Mouse (Mus musculus): ENCODE measurements around the gene Osbpl10. TPM values are rescaled to one million over a fixed set of nuclear protein-coding genes. Genes with fewer than 3 reads are reported as not detected.
A peak's percentile ranks its signal among the peaks of the same experiment; 100 is the strongest.

The Osbpl10 gene
- polyA plus RNA-seq, 1 experiment from 2014 or later, result 4.7 TPM

DNA sequence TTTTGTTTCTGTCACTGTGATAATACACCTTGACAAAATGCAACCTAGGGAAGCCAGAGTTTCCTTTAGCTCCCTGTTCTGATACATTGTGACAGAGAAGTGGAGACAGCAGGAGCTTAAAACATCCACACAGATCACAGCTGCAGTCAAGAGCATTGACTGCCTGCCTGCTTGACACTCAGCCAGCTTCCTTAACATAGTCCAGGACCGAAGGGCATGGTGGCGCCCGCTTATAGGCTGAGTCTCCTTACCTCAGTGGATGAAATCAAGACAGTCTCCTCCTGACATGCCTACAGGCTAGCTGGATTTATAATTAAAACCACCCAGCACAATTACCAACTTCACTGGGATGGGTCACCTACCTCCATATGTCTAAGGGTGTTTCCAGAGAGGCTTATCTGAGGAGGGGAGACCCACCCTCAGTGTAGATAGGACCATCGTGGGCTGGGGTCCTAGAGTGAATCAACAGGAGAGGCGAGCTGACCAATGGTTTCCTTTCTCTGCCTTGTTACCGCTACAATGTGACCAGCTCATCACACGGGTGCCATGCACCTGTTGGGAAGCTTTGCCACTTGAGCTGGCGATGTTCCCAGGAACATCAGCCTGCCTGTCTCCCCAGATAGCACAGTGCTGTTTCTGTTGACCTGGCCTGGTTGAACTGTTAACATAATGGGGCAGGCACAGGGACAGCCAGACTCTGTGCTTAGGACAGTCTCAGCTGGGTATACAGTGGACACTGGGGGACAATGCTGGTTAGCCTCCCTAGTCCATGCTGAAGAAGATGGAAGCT is 76.9 kb downstream of the Osbpl10 start:
- WGBS, result 73% methylated on average over 8 of the region's 8 CpGs
- Histone ChIP-seq H3K4me3 (no peak overlapping the region), H3K4me2 (no peak overlapping the region), H3K27ac (replicated peaks) (0 out of 2 replicates have a peak overlapping the region, but pooled peaks have one; percentile 37), H3K9me3 (no peaks in the 10 kb centered on the region), H3K27me3 (no peaks in the 10 kb centered on the region), H3K36me3 (no peaks in the 10 kb centered on the region), H3K4me1 (replicated peaks) (peaks cover 23% of the 10 kb centered on the region), H3K9ac (no peak overlapping the region)
- ATAC-seq (ENCODE audit: low FRiP score, low read depth), result peak; percentile 21; the same call in 1 of the 2 replicates

DNA sequence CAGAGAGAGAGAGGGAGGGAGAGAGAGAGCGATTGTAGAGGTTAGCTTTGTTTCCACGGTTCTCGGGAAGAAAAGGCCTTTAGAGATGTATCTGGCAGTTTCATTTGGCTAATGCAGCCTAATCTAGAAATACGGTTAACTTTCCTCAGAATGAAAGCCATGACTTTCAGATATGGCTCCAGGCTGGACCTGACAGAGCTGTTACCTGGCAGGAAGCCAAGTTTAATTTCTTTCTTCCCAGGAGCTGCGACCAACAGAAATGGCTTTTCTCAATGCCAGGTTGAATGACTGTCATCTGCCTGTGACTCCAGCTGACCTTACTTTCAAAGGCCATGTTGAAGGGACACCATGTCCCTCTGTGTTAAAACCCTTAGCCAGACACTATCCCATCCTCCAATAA is 80.4 kb downstream of the Osbpl10 start:
- Histone ChIP-seq H3K27ac (replicated peaks) (peak overlapping the region; percentile 43), H3K9ac (no peak overlapping the region), H3K9me3 (no peaks in the 10 kb centered on the region), H3K36me3 (no peaks in the 10 kb centered on the region), H3K4me2 (no peak overlapping the region), H3K27me3 (no peaks in the 10 kb centered on the region), H3K4me3 (no peak overlapping the region), H3K4me1 (replicated peaks) (peaks cover 23% of the 10 kb centered on the region)
- 21% methylated on average over 5 of the region's 5 CpGs for WGBS
- ATAC-seq (ENCODE audit: low FRiP score, low read depth), result no peak

DNA sequence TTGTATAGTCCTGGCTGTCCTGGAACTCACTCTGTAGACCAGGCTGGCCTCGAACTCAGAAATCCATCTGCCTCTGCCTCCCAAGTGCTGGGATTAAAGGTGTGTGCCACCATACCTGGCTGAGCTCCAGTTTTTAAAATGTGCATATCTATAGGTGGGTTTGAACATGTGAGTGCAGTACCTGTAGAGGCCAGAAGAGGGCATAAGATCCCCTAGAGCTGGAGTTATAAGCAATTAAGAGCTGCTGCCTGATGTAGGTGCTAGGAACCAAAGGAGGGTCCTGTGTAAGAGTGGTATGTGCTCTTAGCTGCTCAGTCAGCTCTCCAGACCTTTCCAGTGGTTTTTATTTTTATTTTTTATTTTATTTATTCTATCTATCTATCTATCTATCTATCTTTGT is 86.5 kb downstream of the Osbpl10 start:
- Histone ChIP-seq H3K4me3 (no peak overlapping the region), H3K4me1 (replicated peaks) (no peaks in the 10 kb centered on the region), H3K9ac (no peak overlapping the region), H3K27me3 (no peaks in the 10 kb centered on the region), H3K27ac (replicated peaks) (no peak overlapping the region), H3K36me3 (no peaks in the 10 kb centered on the region), H3K9me3 (no peaks in the 10 kb centered on the region), H3K4me2 (no peak overlapping the region)
- 96% methylated on average over 1 of the region's 1 CpGs for WGBS
- ATAC-seq (ENCODE audit: low FRiP score, low read depth), result no peak

DNA sequence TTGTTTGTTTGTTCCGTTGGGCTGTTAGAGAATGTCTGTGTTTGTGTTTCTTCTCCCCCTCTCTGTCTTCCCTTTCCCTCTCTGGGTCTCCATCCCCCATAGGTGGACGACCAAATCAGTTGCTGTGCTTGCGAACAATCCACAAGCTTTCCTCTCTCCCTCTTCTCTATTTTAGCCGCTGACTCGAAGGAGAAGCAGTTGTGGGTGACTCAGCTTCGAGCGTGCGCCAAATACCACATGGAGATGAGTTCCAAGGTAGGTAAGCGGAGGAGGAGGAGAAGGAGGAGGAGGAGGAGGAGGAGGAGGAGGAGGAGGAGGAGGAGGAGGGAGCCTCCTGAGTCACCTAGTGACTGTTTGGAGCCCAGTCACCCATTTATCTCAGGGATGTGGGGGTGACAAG is 88.7 kb downstream of the Osbpl10 start:
- Histone ChIP-seq H3K4me3 (no peak overlapping the region), H3K27me3 (no peaks in the 10 kb centered on the region), H3K4me1 (replicated peaks) (no peaks in the 10 kb centered on the region), H3K36me3 (no peaks in the 10 kb centered on the region), H3K27ac (replicated peaks) (no peak overlapping the region), H3K9me3 (no peaks in the 10 kb centered on the region), H3K9ac (no peak overlapping the region), H3K4me2 (no peak overlapping the region)
- 84% methylated on average over 8 of the region's 9 CpGs for WGBS
- no peak for ATAC-seq (ENCODE audit: low FRiP score, low read depth)

DNA sequence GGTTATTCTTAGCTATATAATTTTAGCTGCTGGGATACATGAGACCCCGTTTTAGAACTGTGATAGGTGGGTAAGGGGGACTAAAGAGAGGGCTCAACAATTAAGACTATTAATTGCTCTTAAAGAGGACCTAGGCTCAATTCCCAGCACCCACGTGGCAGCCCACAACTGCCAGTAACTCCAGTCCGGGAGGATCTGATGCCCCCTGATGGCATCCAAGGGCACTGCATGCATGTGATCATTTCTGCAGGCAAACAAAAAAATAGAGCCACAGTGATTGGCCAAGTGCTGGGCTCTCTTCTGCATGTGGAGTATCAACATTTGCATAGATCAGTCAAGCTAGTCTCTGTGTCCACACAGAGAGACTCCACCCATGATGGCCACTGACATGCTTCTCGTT is 96.8 kb downstream of the Osbpl10 start:
- no peak overlapping the region for H3K4me2 ChIP-seq
- H3K36me3 ChIP-seq, result no peaks in the 10 kb centered on the region
- no peak overlapping the region for H3K4me3 ChIP-seq
- ATAC-seq (ENCODE audit: low FRiP score, low read depth), result no peak
- H3K27me3 ChIP-seq, result no peaks in the 10 kb centered on the region
- 92% methylated on average over 4 of the region's 4 CpGs for WGBS
- no peaks in the 10 kb centered on the region for H3K4me1 ChIP-seq (replicated peaks)
- no peaks in the 10 kb centered on the region for H3K9me3 ChIP-seq
- no peak overlapping the region for H3K9ac ChIP-seq
- no peak overlapping the region for H3K27ac ChIP-seq (replicated peaks)

DNA sequence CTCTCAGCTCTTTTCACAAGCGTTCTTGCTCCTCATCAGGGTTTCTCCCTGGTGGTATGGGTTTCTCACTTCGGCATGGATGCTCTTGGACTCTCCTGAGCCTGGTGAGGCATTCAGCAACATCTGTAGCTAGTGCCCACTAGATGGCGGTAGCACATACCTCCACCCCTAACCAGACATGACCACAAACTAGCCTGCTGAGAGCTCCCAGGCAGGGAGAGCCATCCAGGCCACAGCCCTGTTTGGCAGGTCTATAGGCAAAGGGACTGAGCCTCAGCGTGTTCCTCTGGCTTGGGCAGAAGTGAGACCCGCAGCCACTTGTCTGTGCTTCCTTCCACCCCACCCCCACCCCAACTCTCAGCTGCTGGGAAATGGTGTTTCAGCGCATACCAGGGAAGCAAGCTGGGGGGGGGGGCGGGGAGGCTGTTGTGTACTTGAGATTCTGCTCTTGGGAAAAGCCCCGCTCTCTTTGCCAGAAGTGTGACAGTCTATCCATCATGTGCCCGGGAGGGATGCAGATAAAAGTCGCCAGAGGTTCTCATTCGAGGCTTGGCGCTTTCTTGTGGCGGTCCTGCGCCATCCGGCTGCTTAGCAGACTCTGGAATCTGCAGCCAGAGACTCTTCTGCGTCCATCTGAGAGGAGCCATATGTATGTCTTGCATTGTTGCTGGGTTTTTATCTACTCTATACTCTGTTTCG is 110.1 kb downstream of the Osbpl10 start:
- no peaks in the 10 kb centered on the region for H3K9me3 ChIP-seq
- H3K27me3 ChIP-seq, result no peaks in the 10 kb centered on the region
- WGBS, result 24% methylated on average over 17 of the region's 17 CpGs
- H3K4me3 ChIP-seq, result no peak overlapping the region
- peak overlapping the region; percentile 35 for H3K4me2 ChIP-seq
- peaks cover 4% of the 10 kb centered on the region; the same call in 1 of the 2 replicates for H3K36me3 ChIP-seq
- 0 out of 2 replicates have a peak overlapping the region, but pooled peaks have one; percentile 14 for H3K27ac ChIP-seq (replicated peaks)
- ATAC-seq (ENCODE audit: low FRiP score, low read depth), result peak; percentile 93
- H3K9ac ChIP-seq, result no peak overlapping the region
- H3K4me1 ChIP-seq (replicated peaks), result peaks cover 8% of the 10 kb centered on the region

DNA sequence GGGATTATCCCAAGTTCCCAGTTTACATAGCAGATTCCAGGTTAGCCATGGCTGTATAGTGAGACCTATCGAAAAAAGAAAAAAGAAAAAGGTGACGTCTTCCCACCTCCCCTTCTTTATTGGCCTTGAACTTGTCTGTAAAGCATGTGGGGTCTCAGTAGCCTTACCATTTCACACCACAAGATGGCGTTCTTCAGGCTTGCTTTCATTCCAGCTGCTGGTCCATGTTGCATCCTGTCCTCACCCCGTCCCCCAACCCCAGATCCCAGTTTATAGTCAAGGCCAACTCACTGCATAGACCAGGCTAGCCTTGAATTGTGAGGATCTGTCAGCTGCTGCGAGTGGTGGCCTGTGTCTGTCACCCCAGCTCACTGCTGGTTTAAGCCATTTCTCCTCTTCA is 111.3 kb downstream of the Osbpl10 start:
- H3K4me3 ChIP-seq, result no peak overlapping the region
- H3K9me3 ChIP-seq, result no peaks in the 10 kb centered on the region
- WGBS, result 78% methylated on average over 5 of the region's 5 CpGs

DNA sequence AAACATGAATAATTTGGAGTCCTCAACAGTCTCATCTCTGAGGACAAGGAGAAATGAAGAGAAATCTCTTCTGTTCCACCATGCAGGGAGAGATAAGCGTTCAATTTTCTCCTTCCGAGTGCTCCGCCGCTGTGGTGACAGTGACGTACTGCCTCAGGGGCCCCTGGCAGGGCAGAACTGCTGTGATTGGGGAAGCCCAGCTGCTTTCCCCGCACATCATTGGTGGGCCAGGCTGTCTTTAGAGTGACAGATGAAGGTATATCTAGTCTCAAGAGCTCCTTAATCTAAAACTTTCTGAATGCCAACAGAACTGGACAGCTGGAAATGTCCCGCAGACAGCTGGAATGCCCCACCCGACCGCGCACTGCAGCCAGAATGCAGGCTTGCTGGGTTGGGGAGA is 118.1 kb downstream of the Osbpl10 start:
- H3K27me3 ChIP-seq, result no peaks in the 10 kb centered on the region
- H3K9me3 ChIP-seq, result no peaks in the 10 kb centered on the region
- peaks cover 7% of the 10 kb centered on the region for H3K4me1 ChIP-seq (replicated peaks)
- WGBS, result 52% methylated on average over 10 of the region's 10 CpGs
- 0 out of 2 replicates have a peak overlapping the region, but pooled peaks have one; percentile 5 for H3K27ac ChIP-seq (replicated peaks)
- no peak overlapping the region for H3K4me3 ChIP-seq
- no peak overlapping the region for H3K9ac ChIP-seq
- no peak for ATAC-seq (ENCODE audit: low FRiP score, low read depth)
- H3K36me3 ChIP-seq, result no peaks in the 10 kb centered on the region
- H3K4me2 ChIP-seq, result peak overlapping the region; percentile 37

More for the DNA sequence above, 111.3 kb downstream of the Osbpl10 start:
- peaks cover 4% of the 10 kb centered on the region; the same call in 1 of the 2 replicates for H3K36me3 ChIP-seq
- H3K4me2 ChIP-seq, result no peak overlapping the region
- ATAC-seq (ENCODE audit: low FRiP score, low read depth), result no peak
- H3K27ac ChIP-seq (replicated peaks), result no peak overlapping the region
- H3K9ac ChIP-seq, result no peak overlapping the region
- peaks cover 8% of the 10 kb centered on the region for H3K4me1 ChIP-seq (replicated peaks)
- H3K27me3 ChIP-seq, result no peaks in the 10 kb centered on the region

DNA sequence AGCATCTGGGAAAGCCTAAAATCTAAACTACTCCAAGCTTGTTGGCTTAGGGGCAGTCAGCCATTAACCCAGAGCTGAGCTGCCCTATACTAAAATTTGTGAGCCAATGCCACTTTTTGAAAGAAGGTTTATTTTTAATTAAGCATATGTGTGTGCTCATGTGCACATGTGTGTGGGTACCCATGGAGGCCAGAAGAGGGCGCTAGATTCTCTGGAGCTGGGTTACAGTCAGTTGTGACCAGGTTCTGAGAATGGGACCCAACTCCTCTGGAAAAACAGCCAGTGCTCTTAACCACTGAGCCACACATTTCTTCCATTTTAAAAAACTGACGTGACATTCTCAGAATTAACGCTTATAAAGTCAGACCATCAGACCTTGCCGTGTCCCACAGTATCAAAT is 119.0 kb downstream of the Osbpl10 start:
- 85% methylated on average over 4 of the region's 4 CpGs for WGBS
- no peaks in the 10 kb centered on the region for H3K36me3 ChIP-seq
- ATAC-seq (ENCODE audit: low FRiP score, low read depth), result no peak

DNA sequence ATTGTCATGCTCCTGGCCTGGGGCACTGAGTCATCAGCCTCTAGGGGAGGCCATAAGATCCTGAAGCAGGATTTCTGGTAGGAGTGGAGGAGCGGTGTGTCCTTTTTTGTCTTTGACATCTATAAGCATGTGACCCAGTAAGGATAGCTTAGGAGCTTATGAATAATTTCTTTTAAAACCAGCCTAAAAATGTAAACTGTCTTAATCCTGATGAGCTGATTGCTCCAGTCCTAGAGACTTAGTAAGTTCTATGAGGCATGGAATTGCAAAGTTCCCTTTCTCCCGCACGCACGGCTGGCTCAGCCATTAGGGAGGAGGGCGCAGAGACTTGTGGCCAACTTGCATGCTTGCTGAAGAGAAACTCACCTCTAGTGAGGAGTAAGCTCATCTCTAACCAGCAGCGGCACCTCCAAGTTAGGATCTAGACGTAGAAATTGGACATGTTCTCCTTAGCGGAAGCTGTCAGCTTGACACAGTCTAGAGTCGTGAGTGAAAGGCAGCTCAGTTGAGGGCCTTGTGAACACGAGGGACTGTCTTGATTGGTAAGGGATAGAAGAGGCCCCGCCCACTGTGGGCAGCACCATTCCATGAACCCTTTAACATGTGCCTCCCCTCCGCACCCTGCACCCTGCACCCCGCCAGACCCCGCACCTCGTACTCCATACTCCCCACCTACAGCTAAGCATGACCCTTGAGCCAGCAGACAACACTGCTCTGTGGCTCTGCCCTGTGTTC is 122.0 kb downstream of the Osbpl10 start:
- 87% methylated on average over 15 of the region's 15 CpGs for WGBS
- Histone ChIP-seq H3K36me3 (no peaks in the 10 kb centered on the region), H3K9ac (no peak overlapping the region), H3K4me1 (replicated peaks) (peaks cover 7% of the 10 kb centered on the region), H3K4me2 (no peak overlapping the region), H3K27ac (replicated peaks) (no peak overlapping the region), H3K4me3 (no peak overlapping the region), H3K27me3 (no peaks in the 10 kb centered on the region), H3K9me3 (no peaks in the 10 kb centered on the region)
- peak; percentile 56; the same call in 1 of the 2 replicates for ATAC-seq (ENCODE audit: low FRiP score, low read depth)

More for the DNA sequence above, 119.0 kb downstream of the Osbpl10 start:
- H3K27me3 ChIP-seq, result no peaks in the 10 kb centered on the region
- no peak overlapping the region for H3K4me3 ChIP-seq
- no peaks in the 10 kb centered on the region for H3K9me3 ChIP-seq
- H3K4me2 ChIP-seq, result no peak overlapping the region
- no peak overlapping the region for H3K27ac ChIP-seq (replicated peaks)
- H3K9ac ChIP-seq, result no peak overlapping the region
- H3K4me1 ChIP-seq (replicated peaks), result peaks cover 7% of the 10 kb centered on the region

DNA sequence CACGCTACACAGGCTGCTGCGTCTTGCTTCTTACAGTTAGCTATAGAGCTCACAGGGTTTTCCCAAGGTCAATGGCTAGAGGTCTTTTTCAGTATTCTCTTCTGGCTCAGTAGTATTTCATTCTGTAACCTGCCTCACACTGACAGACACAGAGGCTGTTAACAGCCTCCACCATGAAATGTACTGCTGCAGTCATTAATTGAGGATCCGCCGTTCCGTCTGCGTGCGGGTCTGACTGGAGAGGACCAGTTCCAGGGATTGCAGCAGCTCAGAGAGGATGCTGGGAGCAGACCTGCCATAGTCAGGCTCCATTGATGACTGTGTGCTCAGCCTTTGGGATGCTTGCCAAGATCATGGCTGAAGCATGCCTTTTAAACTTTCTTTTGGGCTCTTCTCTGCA is 129.1 kb downstream of the Osbpl10 start:
- H3K4me2 ChIP-seq, result peak overlapping the region; percentile 33; the same call in 1 of the 2 replicates
- no peak overlapping the region for H3K4me3 ChIP-seq
- H3K9me3 ChIP-seq, result no peaks in the 10 kb centered on the region
- H3K27ac ChIP-seq (replicated peaks), result peak overlapping the region; percentile 46
- peaks cover 8% of the 10 kb centered on the region; the same call in 1 of the 2 replicates for H3K4me1 ChIP-seq (replicated peaks)
- H3K36me3 ChIP-seq, result no peaks in the 10 kb centered on the region
- H3K27me3 ChIP-seq, result no peaks in the 10 kb centered on the region
- WGBS, result 30% methylated on average over 7 of the region's 7 CpGs
- ATAC-seq (ENCODE audit: low FRiP score, low read depth), result peak; percentile 76; the same call in 1 of the 2 replicates
- H3K9ac ChIP-seq, result no peak overlapping the region

DNA sequence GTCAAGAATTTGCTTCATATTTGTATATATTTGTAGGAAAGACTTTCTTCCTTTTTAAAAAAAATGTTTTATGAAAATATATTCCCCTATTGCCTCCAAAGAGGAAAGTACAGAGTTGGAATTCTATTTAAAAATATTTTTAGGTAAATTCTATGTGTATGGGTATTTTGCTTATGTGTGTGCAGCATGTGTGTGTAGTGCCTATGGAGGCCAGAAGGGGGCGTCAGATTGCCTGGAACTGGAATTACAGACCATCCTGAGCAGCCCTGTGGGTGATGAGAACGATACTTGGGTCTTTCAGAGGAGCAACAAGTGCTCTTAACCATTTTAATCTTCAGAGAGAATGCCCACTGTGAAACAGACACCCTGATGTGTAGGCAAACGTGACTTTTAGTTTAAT is 132.3 kb downstream of the Osbpl10 start:
- no peak overlapping the region for H3K4me3 ChIP-seq
- no peaks in the 10 kb centered on the region for H3K36me3 ChIP-seq
- no peak overlapping the region for H3K27ac ChIP-seq (replicated peaks)
- peaks cover 8% of the 10 kb centered on the region; the same call in 1 of the 2 replicates for H3K4me1 ChIP-seq (replicated peaks)
- WGBS, result 64% methylated on average over 3 of the region's 3 CpGs
- ATAC-seq (ENCODE audit: low FRiP score, low read depth), result no peak
- H3K9ac ChIP-seq, result no peak overlapping the region
- H3K9me3 ChIP-seq, result no peaks in the 10 kb centered on the region
- no peaks in the 10 kb centered on the region for H3K27me3 ChIP-seq
- no peak overlapping the region for H3K4me2 ChIP-seq
